Mouse (Mus musculus) embryo, embryonic 11.5 days (tissue): ENCODE data around the gene Pcx.

Source experiments
- DNase-seq: peaks from one replicate; pipeline ENCODE4 v3.0.0-alpha.2; 2012; ENCODE audit warnings: low read depth, low spot score

Gene Pcx

DNA sequence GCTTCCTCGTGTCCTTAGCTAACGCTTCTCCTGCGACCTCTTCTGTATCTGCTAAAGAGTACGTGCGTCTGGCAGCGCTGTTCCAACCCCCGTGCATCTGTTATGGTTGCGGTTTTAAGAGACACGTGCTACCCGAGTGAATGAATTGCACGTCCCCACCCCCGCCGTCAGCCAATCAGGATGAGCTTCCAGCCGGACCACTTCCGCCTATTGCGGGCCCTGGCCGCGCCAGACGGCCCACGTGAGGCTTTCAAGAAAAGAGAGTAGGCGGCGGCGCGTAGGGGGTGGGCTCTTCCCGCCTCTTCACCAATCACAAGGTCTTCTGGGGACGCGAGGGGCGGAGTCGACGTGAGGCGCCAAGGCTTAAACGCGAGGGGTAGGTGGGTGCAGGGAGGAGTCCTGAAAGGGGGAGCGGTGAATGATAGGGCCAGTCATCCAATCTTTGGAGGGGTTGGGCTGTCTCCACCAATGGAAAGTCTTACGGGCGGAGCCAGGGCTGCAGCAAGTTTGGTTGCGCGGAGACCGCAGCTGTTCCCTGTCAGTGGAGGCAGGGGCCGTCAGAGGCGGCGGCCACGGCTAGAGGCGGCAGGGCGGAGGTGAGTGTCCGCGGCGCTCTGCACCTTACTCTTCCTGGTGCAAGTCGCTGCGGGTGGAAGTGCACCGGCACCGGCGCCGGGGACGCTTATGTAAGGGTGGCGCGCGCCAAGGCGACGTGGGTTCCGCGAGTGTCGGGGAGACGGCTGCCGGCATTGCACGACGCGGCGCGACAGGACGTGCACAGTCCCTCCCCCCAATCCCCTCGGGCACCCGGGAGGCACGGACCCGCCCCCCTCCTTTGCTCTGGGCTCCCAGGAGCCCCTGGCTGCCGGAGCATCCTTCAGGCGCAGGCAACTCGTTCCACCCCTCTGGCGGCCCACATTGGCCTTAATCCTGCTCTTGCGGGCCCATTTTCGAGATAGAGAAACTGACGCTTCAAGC is at the start of gene Pcx:
TSS of gene Pcx (plus strand) at position 487 of the 978 bp plus-strand sequence.
- peak; percentile 99 for DNase-seq

DNA sequence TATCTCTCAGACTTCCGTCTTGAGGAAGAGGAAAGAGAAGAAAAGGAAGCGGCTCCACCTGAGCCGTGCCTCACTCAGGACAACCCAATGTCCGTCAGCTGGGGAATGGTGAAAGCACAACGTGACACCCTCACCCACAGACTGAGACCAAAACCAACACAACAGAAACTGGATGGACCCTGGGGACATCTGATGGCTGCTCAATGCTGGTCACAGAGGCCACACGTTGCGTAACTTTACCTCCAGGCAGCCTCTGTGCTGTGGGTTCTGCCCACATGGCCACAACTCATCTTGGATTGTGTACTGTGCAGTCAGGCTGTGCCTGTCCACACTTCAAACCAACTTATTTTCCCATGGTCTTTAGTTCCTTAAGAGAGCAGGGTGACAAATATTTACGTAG is 48.3 kb upstream of the Pcx start:
- no peak for DNase-seq

DNA sequence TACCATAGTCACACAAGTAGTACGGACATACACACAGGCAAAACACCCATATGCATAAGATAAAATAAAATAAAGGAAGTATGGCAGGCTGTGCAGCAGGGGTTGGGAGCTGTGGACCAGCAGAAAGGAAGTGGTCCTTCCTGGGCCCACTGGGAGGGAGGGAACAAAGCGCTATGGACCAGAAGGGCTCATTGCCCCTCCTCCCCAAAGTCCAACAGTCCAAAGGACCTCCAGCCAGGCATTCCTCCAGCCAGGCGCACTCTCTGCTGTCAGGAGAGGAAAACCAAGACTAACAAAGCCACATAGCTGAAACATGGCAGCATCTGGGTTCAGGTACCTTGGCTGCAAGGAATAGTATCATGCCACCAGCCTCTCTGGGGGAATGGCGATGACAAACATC is 45.6 kb upstream of the Pcx start:
- DNase-seq: no peak

DNA sequence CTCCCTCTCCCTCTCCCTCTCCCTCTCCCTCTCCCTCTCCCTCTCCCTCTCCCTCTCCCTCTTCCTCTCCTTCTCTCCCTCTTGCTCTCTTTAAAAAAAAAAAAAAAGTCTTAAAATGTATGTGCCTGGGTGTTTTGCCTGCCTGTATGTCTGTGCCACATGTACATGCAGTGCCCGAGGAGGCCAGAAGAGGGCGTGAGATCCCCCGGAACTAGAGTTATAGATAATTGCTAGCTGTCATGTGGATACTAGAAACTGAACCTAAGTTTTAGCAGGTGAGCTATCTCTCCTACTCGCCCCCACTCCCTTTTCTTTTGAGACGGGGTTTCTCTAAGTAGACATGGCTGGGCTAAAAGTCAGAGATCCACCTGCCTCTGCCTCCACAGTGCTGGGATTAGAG is 41.9 kb upstream of the Pcx start:
- DNase-seq: no peak

DNA sequence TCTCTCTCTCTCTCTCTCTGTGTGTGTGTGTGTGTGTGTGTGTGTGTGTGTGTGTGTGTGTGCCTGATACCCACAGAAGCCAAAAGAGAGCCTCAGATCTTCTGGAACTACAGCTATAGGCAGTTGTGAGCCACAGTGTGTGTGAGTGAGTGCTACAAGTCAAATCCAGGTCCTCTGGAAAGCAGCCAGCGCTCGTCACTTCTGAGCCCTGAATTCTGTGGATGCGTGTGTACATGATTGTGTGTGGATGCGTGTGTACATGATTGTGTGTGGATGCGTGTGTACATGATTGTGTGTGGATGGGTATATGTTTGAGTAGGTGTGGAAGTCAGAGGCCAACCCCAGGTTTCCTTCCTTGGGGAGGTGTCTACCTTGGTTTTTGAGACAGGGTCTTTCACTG is 36.7 kb upstream of the Pcx start:
- no peak for DNase-seq

DNA sequence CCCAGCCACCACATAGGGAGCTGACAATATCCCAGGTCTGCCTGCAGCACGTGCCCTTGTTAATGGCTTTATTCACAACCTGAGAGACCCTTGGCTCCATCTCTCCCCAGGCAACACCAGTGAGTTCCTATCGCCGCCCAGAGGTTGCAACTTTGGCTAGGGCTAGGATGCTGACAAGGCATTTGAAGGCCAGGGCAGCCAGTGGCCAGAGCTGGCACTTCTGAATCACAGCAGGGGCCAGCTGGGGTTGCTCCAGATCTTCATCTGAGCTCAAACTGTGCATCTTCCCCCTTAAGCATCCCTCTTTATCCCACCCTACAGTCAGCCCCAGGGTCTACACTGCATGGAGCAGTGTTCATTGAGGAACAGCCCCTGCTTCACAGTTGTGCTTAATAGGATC is 35.5 kb upstream of the Pcx start:
- DNase-seq: no peak

DNA sequence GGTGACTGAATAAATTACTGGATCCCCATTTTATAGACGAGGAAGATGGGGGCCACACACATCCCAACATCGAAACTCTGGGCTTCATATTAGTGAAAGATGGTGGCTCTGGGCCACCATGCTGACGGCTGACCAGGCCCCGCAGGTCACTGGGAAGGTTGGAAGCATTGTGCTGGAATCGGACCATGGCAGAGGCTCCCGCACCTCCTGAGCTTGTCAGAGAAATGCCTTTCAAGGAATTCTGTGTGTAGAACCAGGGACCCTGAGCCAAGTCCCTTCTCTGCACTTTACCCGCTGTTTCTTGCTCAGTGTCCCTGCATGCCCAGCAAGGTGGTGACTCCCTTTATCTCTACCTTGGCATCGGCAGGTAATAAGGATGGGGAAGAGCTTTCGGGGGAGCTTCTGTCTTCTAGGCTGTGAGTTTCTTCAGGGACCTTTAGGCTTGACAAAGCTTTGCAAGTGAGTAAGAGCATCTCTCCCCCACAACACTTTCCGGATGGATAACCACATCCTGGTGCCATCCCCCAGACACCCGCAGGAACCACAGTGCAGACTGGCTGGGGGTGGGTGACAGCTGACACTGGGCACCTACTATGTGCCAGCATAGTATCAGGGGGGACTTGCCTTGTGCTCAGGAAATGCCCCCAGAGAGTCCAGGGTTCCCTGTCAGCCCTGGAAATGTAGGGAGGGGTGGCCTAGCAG is 34.9 kb upstream of the Pcx start:
- DNase-seq: no peak

DNA sequence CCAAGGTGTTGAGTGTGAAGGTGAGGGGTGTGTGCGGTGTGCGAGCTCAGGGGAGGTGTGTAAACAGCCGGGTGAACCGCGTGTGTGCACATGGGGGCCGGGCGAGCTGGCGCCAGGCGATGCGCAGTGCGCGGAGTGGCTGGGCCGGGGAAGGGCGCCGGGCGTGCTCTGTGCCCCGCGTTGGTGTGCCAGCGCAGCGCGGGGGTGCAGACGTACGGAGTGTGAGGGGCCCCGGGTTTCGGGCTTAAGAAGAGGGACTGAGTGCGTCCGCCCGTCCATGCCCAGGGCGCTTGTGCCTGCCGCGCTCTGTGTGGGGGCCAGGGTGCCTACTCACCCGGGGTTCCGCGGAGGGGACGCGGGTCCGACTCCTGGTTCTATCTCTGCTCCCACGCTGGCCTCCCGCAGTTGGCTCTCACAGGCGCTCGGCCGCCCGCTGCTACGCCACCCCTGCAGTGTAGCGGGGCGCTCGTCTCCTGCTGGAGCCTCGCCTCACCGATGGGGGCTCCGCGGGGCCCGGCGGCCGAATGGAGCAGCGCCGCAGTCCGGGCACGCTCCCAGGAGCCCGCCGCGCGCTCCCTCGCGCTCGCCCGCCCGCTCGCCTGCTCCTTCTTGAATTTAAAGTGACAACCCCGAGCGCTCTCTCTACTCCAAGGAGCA is 33.5 kb upstream of the Pcx start:
- no peak for DNase-seq

DNA sequence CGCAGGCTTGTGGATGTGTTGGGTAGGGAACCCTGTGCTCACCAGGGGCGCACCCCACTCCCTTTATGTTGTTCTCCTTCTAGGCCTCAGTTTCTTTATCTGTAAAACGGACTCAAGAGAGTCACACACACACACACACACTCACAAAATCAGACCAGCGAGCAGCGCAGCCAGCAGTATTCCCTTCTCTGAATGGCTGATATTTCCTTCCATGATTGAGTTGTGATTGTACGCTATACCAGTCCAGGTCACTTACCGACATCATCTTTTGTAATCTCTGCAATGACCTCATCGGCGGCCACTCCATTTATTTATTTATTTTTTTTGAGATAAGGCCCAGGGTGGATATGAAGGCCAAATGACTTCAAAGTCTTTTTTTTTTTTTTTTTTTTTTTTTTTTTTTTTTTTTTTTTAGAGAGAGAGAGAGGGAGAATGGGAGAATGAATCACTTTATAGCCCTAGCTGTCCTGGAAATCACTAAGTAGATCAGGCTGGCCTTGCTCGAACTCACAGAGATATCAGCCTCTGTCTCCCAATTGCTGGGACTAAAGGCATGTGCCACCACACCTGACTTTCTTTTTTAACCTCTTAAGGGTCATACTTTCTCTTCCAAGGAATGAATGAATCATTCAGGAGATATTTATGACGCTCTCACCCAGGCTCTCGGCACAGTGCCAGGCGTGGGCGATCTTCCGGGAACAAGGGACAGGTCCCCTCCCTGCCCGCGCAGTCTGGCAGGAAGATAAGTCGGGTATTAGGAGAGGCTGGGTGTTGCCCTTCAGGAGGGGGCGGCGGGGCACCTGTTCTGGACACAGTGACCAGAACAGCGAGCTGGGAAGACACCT is 32.7 kb upstream of the Pcx start, which contains the start of gene Syt12:
TSS of gene Syt12 (minus strand) at position 103 of the 845 bp plus-strand sequence.
- no peak for DNase-seq

DNA sequence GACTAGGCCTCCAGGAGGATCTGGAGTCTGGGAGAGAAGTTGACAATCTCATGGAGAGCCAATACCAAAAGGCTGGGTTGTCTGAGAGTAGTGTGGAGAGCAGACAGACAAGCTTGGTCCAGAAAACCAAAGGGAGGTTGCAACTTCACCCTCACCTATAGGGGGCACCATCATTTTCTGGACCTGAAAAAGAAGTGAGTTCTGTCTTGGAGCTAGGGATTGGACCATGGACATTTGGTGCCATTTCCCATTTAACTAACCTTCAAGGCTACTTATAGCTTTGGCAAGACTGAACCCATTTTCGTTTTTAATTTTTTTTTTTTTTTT is 32.1 kb upstream of the Pcx start:
- DNase-seq: no peak

DNA sequence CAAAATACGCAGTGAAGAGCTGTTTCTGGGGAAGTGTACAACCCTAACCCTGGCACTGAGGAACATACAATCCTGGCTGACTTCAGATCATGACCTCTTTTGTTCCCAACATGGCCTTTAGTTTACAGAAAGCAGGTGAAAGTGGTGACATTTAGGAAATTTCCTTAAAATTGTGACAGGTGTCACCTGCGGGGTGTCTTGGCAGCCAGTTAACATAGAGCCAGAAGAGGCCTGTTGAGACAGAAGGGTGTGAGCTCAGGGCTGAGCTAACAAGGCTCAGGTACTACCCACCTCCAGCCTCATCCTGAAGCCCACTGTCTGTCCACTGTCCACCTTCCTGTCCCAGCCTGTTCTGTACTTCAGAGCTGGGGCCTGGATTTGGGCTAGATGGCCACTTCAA is 30.2 kb upstream of the Pcx start:
- DNase-seq: no peak

DNA sequence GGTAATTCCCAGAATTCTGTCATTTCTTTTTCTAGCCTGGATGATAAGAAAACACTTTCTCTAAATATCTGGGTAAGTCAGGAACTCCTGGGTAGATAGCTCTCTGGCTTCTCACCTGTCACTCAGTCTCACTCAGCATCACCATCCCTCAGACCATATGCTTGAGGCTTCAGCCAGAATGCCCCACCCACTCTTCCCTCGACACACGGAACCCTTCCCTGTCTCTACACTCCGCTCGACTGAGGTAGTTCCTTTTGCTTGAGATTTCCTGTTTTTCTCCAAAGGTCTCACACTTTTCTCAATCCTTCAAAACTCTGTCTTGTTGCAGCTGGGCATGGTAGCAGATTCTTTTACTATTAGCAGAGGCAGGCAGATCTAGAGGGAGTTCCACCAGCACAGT is 28.9 kb upstream of the Pcx start:
- DNase-seq: no peak

DNA sequence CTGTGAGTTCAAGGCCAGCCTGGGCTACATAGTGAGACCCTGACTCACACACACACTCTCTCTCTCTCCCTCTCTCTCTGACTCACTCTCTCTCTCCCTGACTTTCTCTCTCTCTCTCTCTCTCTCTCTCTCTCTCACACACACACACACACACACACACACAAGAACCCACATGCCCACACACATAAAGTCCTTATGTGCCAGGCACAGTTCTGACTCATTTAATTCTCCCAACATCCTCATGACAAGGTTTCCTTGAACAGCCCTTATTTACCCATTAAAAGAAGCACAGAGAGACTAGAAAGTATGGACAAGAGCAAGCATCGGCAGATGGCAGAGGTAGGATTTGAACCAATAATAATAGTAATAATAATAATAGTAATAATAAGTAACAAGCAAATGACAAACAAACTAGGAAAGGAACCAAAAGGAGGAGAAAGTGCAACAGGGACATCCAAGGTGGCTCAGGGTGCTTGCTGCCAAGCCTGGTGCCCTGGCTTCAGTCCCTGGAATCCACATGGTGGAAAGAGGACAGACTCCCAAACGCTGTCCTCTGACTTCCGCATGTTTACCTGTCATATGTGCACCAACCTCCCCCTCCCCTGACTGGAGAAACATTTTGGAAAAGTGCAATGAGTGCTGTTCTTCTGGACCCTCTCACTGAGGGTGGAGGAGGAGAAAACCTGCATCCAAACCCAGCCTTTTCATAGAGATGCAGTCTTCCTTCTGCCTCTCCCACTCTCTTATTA is 28.0 kb upstream of the Pcx start:
- DNase-seq: no peak

DNA sequence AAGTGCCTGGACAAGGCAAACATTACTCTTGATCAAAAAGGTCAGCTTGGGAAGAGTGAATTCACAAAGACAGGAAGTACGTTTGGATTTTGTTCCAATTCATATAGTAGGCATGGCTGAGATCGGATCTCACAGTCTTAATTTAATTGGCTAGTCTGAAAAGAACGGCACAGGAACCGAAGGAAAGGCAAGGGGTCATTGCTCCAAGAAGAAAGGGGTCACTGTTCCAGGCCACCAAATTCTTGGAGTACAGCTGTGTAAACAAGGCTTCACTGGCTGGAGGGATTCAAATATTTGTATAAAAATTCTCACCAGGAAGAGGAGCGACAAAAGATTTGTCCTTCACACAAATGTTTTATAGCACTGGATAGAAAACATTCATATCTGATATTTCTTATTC is 25.3 kb upstream of the Pcx start:
- DNase-seq: no peak

DNA sequence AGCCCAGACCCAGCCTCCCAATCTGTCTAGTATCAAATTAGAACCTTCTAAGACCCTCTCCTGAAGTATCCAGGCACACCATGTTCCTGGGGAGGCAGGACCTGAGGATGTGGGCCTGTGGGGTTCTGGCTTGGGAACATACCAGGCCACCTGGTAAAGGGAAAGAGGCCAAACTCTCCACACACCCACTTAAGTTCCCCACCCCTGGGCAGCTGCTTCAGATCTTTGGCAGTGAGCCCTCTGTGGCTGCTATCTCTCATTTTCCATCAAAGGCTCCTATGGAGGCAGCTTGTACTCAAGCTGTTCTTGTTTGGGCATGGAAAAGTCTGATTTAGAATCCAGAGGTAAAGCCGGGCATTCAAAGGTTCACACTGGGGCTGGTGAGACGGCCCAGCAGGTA is 22.4 kb upstream of the Pcx start:
- DNase-seq: no peak

DNA sequence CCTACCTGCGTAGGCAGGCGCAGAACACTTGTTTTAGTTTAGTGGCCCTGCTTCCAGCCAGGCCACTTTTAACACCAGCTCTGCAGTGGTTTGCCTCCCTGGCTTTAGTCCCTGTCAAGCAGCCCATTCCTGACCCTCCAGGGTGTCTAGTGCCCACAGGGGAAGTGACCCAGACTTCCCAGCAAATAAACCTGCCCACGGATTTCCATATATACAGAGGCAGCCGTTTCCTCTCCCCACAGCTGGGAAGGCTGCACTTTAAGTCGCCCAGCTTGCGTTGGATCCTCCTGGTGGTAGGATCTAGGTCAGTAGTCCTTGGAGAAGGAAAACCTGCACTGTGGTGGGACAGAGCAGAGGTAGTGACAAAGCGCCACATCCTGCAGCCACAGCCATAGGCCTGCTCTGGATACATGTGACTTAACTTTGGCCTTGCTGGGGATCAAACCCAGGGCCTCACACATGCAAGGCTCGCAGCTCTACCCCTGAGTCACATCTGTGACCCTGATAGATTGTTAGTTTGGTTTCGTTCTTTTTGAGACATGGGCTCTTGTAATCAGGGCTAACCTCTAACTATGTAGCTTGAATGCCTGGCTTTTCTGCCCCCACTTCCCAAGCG is 19.1 kb upstream of the Pcx start:
- no peak for DNase-seq

DNA sequence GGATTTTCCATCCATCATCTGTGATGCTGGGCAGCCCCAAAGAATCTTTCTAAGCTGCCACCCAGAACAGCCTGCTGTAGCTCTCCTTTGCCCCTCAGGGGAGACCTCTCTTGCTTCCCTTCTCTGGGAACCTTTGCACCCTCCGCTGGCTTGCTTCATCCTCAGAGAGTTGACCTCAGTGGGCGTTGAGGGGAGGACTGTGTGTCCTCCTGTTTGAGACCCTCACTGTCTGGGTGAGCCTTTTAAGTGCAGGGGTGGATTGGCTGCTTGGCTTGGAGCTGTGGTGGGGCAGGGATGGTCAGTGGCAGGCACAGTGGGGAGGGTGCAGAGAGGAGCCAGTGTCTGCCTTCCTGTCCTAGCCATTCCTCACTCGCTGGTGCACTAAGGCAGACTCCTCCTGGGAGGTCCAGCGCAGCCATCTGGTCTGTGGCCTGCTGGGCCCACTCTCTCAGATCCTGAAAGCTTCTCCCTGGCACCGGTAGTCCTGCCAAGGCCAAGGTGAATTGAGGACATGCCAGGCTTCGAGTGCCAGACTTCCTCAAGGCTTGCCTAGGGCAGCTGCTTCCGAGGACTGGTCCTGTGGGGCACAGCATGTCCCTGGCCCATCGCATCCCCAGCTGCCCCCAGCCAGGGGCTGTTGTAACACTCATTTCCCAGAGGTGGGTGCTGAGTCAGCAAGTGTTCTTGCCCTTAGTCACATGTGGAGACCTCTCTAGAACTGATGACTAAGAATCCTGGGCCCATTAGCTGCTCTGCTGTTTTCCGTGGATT is 17.6 kb upstream of the Pcx start:
- no peak for DNase-seq

DNA sequence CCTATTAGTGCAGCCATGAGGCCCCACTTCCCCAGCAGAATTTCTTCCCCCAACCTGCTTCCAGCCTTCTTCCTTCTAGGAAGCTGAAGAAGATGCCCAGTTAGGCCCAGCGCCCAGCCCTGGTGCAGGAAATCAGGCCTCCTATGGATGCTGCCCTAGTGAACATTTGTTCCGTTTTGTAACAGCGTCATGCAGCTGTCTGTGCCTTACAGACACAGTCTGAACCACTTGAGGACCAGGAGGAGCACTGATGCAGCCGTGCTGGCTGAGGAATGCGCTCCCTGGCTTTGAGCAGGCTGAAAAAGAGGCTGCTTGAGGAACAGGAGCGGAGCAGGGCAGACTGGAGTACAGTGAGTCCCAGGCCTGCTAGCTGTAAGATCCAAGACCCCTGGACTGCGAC is 15.6 kb upstream of the Pcx start:
- DNase-seq: no peak

DNA sequence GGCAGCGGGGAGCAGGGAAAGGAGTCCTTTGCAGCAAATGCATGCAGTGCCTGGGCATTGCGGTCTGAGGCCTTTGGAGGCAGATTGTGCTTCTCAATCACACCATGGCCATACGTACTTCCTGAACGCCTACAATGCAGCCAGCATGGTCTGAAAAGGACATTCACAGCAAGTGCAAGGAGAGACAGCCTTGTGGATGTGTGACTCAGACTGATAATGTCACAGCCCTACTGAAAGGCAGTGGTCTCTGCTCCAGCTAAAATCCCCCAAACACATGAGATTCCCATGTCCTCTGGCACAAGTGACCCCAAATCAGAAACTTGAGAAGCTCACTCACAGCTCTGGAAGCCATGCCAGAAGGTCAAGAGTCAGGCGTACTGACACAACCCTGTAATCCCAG is 14.5 kb upstream of the Pcx start:
- no peak for DNase-seq
